Mouse (Mus musculus): ENCODE data around the gene Rassf3. TPM values are rescaled to one million over a fixed set of nuclear protein-coding genes. Genes with fewer than 3 reads are reported as not detected.

The Rassf3 gene
- polyA plus RNA-seq, 1 experiment from 2014 or later: 21.0 TPM

DNA sequence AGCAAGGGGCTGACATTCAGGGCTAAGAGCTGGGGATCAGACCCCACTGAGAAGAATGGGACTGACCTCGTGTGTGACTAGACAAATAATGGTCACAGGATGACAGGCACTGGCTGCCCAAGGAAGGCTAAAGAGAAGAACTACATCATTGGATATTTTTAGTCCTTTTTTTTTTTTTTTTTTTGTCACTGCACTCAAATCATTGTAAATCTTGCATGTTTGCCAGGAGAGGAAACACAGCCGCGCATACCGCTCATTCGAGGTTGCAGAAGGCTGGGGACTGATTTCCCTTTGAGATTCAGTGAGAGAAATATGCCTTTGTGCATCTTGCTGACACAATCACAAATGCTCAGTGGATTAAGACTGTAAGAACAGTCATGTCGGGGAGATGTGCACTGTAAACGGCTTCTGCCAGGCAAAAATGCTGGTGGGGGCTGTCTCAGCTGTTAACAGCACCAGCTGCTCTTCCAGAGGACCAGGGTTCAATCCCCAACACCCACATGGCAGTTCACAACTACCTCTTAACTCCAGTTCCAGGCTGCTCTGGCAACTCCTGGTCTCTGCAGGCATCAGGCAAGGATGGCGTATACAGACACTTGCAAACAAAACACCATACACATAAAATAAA, 4.5 kb downstream of the Rassf3 start:
- Histone ChIP-seq H3K36me3 (ENCODE audit: insufficient read depth) (no peaks in the 10 kb centered on the region), H3K27me3 (ENCODE audit: insufficient read depth, low read length) (no peaks in the 10 kb centered on the region), H3K4me1 (ENCODE audit: insufficient read depth) (peaks cover 57% of the 10 kb centered on the region), H3K9me3 (ENCODE audit: low read depth, low read length) (no peaks in the 10 kb centered on the region), H3K27ac (ENCODE audit: low read depth) (peak overlapping the region; percentile 80), H3K4me2 (peak overlapping the region; percentile 33), H3K9ac (peak overlapping the region; percentile 8; the same call in 1 of the 2 replicates), H3K4me3 (ENCODE audit: low read depth, low read length) (no peak overlapping the region)
- peak; percentile 84 for DNase-seq
- no peak for ATAC-seq (ENCODE audit: insufficient read depth)
- no peak for TF ChIP-seq CTCF (IDR thresholded peaks at IDR 0.05; ENCODE audit: low read depth)
- WGBS: 23% methylated on average over 8 of the region's 8 CpGs

DNA sequence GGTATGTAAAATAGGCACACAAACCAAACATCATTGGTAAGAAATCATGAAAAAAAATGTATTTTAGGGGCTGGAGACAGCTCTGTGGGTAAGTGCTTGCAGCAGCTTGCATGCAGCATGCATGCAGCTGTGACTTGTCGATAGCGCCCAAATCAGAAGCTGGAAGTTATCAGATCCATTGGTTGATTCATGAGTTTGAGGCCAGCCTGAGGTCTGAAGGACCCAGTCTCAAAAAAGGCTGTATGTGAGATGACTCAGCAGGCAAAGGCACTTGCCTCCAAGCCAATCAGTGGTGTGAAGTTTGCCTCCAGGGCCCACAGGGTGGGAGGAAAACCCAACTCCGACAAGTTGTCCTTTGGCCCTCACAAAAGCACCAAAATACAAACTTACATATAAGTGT, 6.5 kb downstream of the Rassf3 start:
- Histone ChIP-seq H3K27me3 (ENCODE audit: insufficient read depth, low read length) (no peaks in the 10 kb centered on the region), H3K4me1 (ENCODE audit: insufficient read depth) (peaks cover 52% of the 10 kb centered on the region), H3K36me3 (ENCODE audit: insufficient read depth) (no peaks in the 10 kb centered on the region), H3K27ac (ENCODE audit: low read depth) (no peak overlapping the region), H3K9ac (no peak overlapping the region), H3K9me3 (ENCODE audit: low read depth, low read length) (no peaks in the 10 kb centered on the region), H3K4me3 (ENCODE audit: low read depth, low read length) (no peak overlapping the region), H3K4me2 (no peak overlapping the region)
- no peak for TF ChIP-seq CTCF (IDR thresholded peaks at IDR 0.05; ENCODE audit: low read depth)
- 30% methylated on average over 3 of the region's 3 CpGs for WGBS
- DNase-seq (peak; percentile 65), ATAC-seq (ENCODE audit: insufficient read depth) (no peak)

DNA sequence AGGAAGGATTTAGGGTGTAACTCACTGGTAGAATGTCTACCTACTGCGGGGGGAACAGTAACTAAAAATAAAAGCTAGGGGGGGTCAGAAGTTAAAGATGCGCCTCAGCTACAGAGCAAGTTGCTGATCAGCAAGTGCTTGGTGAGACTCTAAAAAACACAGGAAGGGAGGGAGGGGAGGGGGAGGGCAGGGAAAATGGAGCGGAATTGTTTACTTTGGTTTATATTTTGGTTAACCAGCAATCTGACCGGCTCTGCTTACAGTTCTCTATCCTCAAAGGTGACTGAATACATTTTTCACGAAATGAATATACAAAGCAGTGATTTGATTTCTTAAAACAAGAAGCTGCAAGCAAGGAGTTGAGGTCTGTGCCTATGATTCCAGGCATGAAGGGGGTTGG, 7.2 kb downstream of the Rassf3 start:
- peak overlapping the region; percentile 50; the same call in 1 of the 2 replicates for H3K27ac ChIP-seq (ENCODE audit: low read depth)
- no peak for TF ChIP-seq CTCF (IDR thresholded peaks at IDR 0.05; ENCODE audit: low read depth)
- ATAC-seq (ENCODE audit: insufficient read depth): no peak
- peaks cover 45% of the 10 kb centered on the region for H3K4me1 ChIP-seq (ENCODE audit: insufficient read depth)
- 13% methylated on average over 5 of the region's 5 CpGs for WGBS
- no peak overlapping the region for H3K9ac ChIP-seq
- no peaks in the 10 kb centered on the region for H3K27me3 ChIP-seq (ENCODE audit: insufficient read depth, low read length)
- no peaks in the 10 kb centered on the region for H3K36me3 ChIP-seq (ENCODE audit: insufficient read depth)
- H3K4me3 ChIP-seq (ENCODE audit: low read depth, low read length): no peak overlapping the region
- no peaks in the 10 kb centered on the region for H3K9me3 ChIP-seq (ENCODE audit: low read depth, low read length)
- H3K4me2 ChIP-seq: peak overlapping the region; percentile 27; the same call in 1 of the 2 replicates
- no peak for DNase-seq

DNA sequence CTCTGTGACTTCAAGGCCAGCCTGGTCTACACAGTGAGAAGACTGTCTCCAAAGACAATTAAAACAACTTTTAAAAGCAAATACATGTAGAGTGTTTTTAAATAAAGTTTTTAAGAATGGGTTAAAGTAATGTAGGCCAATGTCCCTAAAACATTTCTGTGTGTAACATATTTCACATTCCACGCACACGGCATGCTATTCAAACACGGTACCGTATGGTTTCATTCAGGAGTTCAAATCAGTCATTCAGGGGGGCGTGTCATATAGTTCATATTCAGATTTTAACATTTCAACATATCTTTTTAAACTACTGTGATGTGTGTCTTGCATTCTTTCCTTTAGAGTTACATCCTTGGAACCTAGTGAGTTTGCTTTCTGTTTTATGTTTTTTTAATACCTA, 7.9 kb downstream of the Rassf3 start:
- DNase-seq (no peak), ATAC-seq (ENCODE audit: insufficient read depth) (no peak)
- 48% methylated on average over 5 of the region's 5 CpGs for WGBS
- no peak for TF ChIP-seq CTCF (IDR thresholded peaks at IDR 0.05; ENCODE audit: low read depth)
- no peaks in the 10 kb centered on the region for H3K9me3 ChIP-seq (ENCODE audit: low read depth, low read length)
- H3K36me3 ChIP-seq (ENCODE audit: insufficient read depth): no peaks in the 10 kb centered on the region
- H3K27ac ChIP-seq (ENCODE audit: low read depth): no peak overlapping the region
- H3K4me1 ChIP-seq (ENCODE audit: insufficient read depth): peaks cover 38% of the 10 kb centered on the region
- no peak overlapping the region for H3K4me3 ChIP-seq (ENCODE audit: low read depth, low read length)
- H3K9ac ChIP-seq: no peak overlapping the region
- no peaks in the 10 kb centered on the region for H3K27me3 ChIP-seq (ENCODE audit: insufficient read depth, low read length)
- no peak overlapping the region for H3K4me2 ChIP-seq

DNA sequence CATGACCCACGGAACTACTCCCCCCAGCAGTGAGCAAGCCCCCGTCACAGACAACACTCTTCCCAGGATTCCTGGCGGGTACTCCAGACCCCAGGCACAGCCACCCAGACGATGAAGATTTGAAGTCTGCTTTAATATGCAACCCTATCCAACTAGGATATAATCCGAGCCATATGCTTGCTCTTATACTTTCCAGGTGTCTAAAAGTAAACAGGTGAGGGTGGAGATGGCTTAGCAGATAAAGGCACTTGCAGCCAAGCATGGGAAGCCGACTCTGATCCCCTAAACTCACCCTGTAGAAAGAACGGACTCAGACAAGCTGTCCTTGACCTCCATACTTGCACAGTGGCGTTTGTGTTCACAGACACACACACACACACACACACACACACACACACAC, 8.4 kb downstream of the Rassf3 start:
- no peak overlapping the region for H3K27ac ChIP-seq (ENCODE audit: low read depth)
- H3K4me3 ChIP-seq (ENCODE audit: low read depth, low read length): no peak overlapping the region
- H3K9me3 ChIP-seq (ENCODE audit: low read depth, low read length): no peaks in the 10 kb centered on the region
- no peak overlapping the region for H3K4me2 ChIP-seq
- no peaks in the 10 kb centered on the region for H3K36me3 ChIP-seq (ENCODE audit: insufficient read depth)
- ATAC-seq (ENCODE audit: insufficient read depth) (no peak), DNase-seq (no peak)
- no peak overlapping the region for H3K9ac ChIP-seq
- H3K27me3 ChIP-seq (ENCODE audit: insufficient read depth, low read length): no peaks in the 10 kb centered on the region
- peaks cover 35% of the 10 kb centered on the region for H3K4me1 ChIP-seq (ENCODE audit: insufficient read depth)
- no peak for TF ChIP-seq CTCF (IDR thresholded peaks at IDR 0.05; ENCODE audit: low read depth)
- WGBS: 40% methylated on average over 8 of the region's 8 CpGs

DNA sequence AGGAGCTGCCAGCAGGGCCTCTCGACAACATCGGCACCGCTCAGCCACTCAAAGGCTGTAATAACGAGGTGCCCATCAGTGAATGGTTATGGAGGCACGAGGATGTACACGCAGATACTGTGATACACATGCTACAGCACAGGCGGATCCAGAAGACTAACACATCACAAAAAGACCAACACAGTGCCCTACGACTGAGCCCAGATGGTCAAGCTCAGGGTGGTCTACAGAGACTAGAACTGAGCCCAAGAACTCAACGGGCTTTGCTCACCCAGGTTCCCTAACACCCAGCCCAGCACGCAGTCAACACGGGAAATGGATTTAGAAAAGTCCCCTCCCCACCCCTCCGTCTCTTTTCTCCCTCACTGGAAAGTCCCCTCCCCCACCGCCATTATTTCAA, 9.1 kb downstream of the Rassf3 start:
- no peak overlapping the region for H3K4me2 ChIP-seq
- 81% methylated on average over 13 of the region's 13 CpGs for WGBS
- H3K9me3 ChIP-seq (ENCODE audit: low read depth, low read length): no peaks in the 10 kb centered on the region
- no peak overlapping the region for H3K4me3 ChIP-seq (ENCODE audit: low read depth, low read length)
- DNase-seq (no peak), ATAC-seq (ENCODE audit: insufficient read depth) (no peak)
- H3K27ac ChIP-seq (ENCODE audit: low read depth): no peak overlapping the region
- no peak overlapping the region for H3K9ac ChIP-seq
- peaks cover 33% of the 10 kb centered on the region for H3K4me1 ChIP-seq (ENCODE audit: insufficient read depth)
- no peaks in the 10 kb centered on the region for H3K36me3 ChIP-seq (ENCODE audit: insufficient read depth)
- TF ChIP-seq CTCF (IDR thresholded peaks at IDR 0.05; ENCODE audit: low read depth): no peak
- H3K27me3 ChIP-seq (ENCODE audit: insufficient read depth, low read length): no peaks in the 10 kb centered on the region

DNA sequence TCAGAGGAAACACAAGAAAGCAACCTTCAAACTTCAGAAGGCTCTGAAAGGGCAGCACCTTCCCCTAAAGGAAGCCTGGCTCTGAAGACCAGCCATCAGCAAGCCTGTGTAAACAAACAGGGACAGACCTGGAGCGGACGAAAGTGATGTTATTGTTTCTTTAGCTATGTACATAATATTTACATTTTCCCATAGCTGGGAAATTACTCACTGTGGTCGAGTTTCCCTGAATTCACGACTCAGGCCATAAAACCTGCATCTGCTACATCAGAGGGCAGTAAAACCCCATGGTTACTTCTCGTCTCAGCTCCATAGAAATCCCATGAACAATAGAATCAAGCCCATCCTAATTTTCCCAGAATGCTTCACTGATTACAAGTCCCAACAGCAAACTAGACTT, 11.1 kb downstream of the Rassf3 start:
- no peak overlapping the region for H3K9ac ChIP-seq
- peaks cover 28% of the 10 kb centered on the region for H3K4me1 ChIP-seq (ENCODE audit: insufficient read depth)
- peak overlapping the region; percentile 55; the same call in 1 of the 2 replicates for H3K27ac ChIP-seq (ENCODE audit: low read depth)
- DNase-seq (peak; percentile 65), ATAC-seq (ENCODE audit: insufficient read depth) (no peak)
- WGBS: 18% methylated on average over 5 of the region's 5 CpGs
- H3K9me3 ChIP-seq (ENCODE audit: low read depth, low read length): no peaks in the 10 kb centered on the region
- H3K4me3 ChIP-seq (ENCODE audit: low read depth, low read length): no peak overlapping the region
- H3K27me3 ChIP-seq (ENCODE audit: insufficient read depth, low read length): no peaks in the 10 kb centered on the region
- no peak for TF ChIP-seq CTCF (IDR thresholded peaks at IDR 0.05; ENCODE audit: low read depth)
- no peak overlapping the region for H3K4me2 ChIP-seq
- no peaks in the 10 kb centered on the region for H3K36me3 ChIP-seq (ENCODE audit: insufficient read depth)

All from lung, embryonic 14.5 days (tissue).